Mouse (Mus musculus) liver, embryonic 14.5 days (tissue): ENCODE data around the gene Txndc12.

Experiments used
- CTCF ChIP-seq: IDR thresholded peaks from 2 replicates; pipeline ENCODE4 v1.5.1; 2016; ENCODE audit warnings: antibody characterized with exemption, low read depth, control low read depth
- EP300 ChIP-seq: IDR thresholded peaks from 2 replicates; pipeline ENCODE4 v1.6.1; 2016; ENCODE audit warnings: antibody characterized with exemption, low read depth

GRCm38 (mm10) chr4:108832916-108833827, 1.2 kb upstream of the Txndc12 start, which contains the start of gene Btf3l4:
- TF ChIP-seq CTCF (no peak), EP300 (no peak)
